Mouse (Mus musculus) myocyte (in vitro differentiated cells): ENCODE data around the gene 2010003K11Rik.

ENCODE experiments used
- CEBPB ChIP-seq: IDR thresholded peaks from 2 replicates; pipeline ENCODE4 v1.6.1; 2011; ENCODE audit warnings: mild to moderate bottlenecking, moderate library complexity; ENCODE audit not compliant: poor library complexity, insufficient read depth, severe bottlenecking
- E2F4 ChIP-seq: IDR thresholded peaks from one replicate; pipeline ENCODE4 v1.6.1; 2011; ENCODE audit warnings: mild to moderate bottlenecking, control low read depth, moderate library complexity; ENCODE audit not compliant: insufficient read depth
- MAX ChIP-seq: IDR thresholded peaks from one replicate; pipeline ENCODE4 v1.6.1; 2011; ENCODE audit warnings: low read depth, mild to moderate bottlenecking, control low read depth
- MYOG ChIP-seq, 3 experiments: IDR thresholded peaks; one replicate each; pipeline ENCODE4 v1.6.1; 2011; ENCODE audit warnings: control low read depth in 2 of 3, low read depth in 2 of 3, mild to moderate bottlenecking in 2 of 3; ENCODE audit not compliant: insufficient read length in 2 of 3, control insufficient read depth in 1 of 3, insufficient read depth in 1 of 3
- POLR2A ChIP-seq: IDR thresholded peaks from one replicate; pipeline ENCODE4 v1.6.1; 2011; ENCODE audit warnings: low read depth, mild to moderate bottlenecking, control low read depth, moderate library complexity; ENCODE audit not compliant: insufficient read length
- POLR2AphosphoS2 ChIP-seq: IDR thresholded peaks from one replicate; pipeline ENCODE4 v1.6.1; 2011; ENCODE audit warnings: low read depth, control low read depth; ENCODE audit not compliant: insufficient read length
- REST ChIP-seq: IDR thresholded peaks from one replicate; pipeline ENCODE4 v1.6.1; 2011; ENCODE audit warnings: mild to moderate bottlenecking, control low read depth, moderate library complexity; ENCODE audit not compliant: insufficient read depth, insufficient read length
- SRF ChIP-seq: IDR thresholded peaks from one replicate; pipeline ENCODE4 v1.6.1; 2011; ENCODE audit warnings: low read depth; ENCODE audit not compliant: control insufficient read depth, insufficient read length
- TCF12 ChIP-seq: IDR thresholded peaks from one replicate; pipeline ENCODE4 v1.6.1; 2011; ENCODE audit warnings: mild to moderate bottlenecking, control low read depth; ENCODE audit not compliant: poor library complexity, insufficient read depth, severe bottlenecking
- TCF3 ChIP-seq: IDR thresholded peaks from one replicate; pipeline ENCODE4 v1.6.1; 2011; ENCODE audit warnings: low read depth, control low read depth; ENCODE audit not compliant: insufficient read length
- USF1 ChIP-seq: IDR thresholded peaks from one replicate; pipeline ENCODE4 v1.6.1; 2011; ENCODE audit warnings: low read depth, mild to moderate bottlenecking, control low read depth, moderate library complexity

DNA sequence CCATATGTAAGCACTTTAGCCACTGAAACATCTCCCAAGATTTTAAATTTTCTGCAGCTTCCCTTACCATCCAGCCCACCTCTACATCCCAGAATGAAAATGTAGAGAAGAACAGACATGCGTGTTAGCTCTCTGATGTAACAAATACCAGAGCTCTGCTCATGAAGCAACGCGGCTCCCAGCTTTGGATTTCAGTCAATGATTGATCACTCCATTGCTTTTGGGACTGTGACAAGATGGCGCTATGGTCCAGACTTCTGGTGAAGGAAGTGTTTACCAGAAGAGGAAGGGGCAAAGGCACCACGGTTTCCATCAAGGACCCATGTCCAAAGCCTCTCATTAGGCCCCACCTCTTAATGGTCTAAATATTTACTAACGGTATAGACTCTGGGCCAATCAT, 47.5 kb upstream of the 2010003K11Rik start:
- TF ChIP-seq MYOG (IDR thresholded peaks at IDR 0.05; ENCODE audit: control insufficient read depth in 1 of 3, insufficient read depth in 1 of 3, insufficient read length in 2 of 3, low read depth in 2 of 3), result no peak
- no peak for TF ChIP-seq REST
- TF ChIP-seq TCF12, result no peak
- TF ChIP-seq MAX, result no peak
- no peak for TF ChIP-seq USF1
- no peak for TF ChIP-seq POLR2A
- no peak for TF ChIP-seq POLR2AphosphoS2
- TF ChIP-seq TCF3, result no peak
- no peak for TF ChIP-seq CEBPB
- no peak for TF ChIP-seq E2F4
- no peak for TF ChIP-seq SRF
